Mouse (Mus musculus): ENCODE results near the gene Eda2r.

The Eda2r gene

GRCm38 (mm10) chrX:97377065-97377421 is at the start of gene Eda2r:
TSS of gene Eda2r (minus strand) at chrX:97377216.
- DNase-seq (ENCODE audit: inconsistent age in 2 of 2, low spot score in 1 of 2), result peak; percentile 49 to 83

- no peak for DNase-seq (ENCODE audit: inconsistent age in 2 of 2, low spot score in 1 of 2)
Observed at GRCm38 (mm10) chrX:97397872-97398271, 20.9 kb upstream of the Eda2r start.

- DNase-seq (ENCODE audit: inconsistent age in 2 of 2, low spot score in 1 of 2), result no peak
Observed at GRCm38 (mm10) chrX:97378076-97378475, 1.1 kb upstream of the Eda2r start.

- peak; percentile 12 to 57 for DNase-seq (ENCODE audit: inconsistent age in 2 of 2, low spot score in 1 of 2)
Observed at GRCm38 (mm10) chrX:97376321-97377064, 523 bp downstream of the Eda2r start.

- no peak for DNase-seq (ENCODE audit: inconsistent age in 2 of 2, low spot score in 1 of 2)
Observed at GRCm38 (mm10) chrX:97372826-97373225, 4.2 kb downstream of the Eda2r start.

- DNase-seq (ENCODE audit: inconsistent age in 2 of 2, low spot score in 1 of 2), result no peak
Observed at GRCm38 (mm10) chrX:97369206-97369605, 7.8 kb downstream of the Eda2r start.

GRCm38 (mm10) chrX:97368741-97369140 is 8.3 kb downstream of the Eda2r start:
- no peak for DNase-seq (ENCODE audit: inconsistent age in 2 of 2, low spot score in 1 of 2)

- no peak for DNase-seq (ENCODE audit: inconsistent age in 2 of 2, low spot score in 1 of 2)
Observed at GRCm38 (mm10) chrX:97360919-97361318, 16.1 kb downstream of the Eda2r start.

GRCm38 (mm10) chrX:97327891-97328290 is 49.1 kb downstream of the Eda2r start:
- no peak for DNase-seq (ENCODE audit: inconsistent age in 2 of 2, low spot score in 1 of 2)

All from adrenal gland, adult (tissue).